Mouse (Mus musculus): Measurements from ENCODE around the gene G530012D18Rik.
"Not testable (repeated sequence)": the region's sequence is repeated elsewhere in the genome, so short reads cannot be mapped to it uniquely, and the experiment has no call there.

Gene G530012D18Rik

GRCm38 (mm10) chr1:85575376-85575775 is at the start of gene G530012D18Rik:
TSS of gene G530012D18Rik (plus strand) at chr1:85575676.
- DNase-seq (ENCODE audit: low spot score in 2 of 2), result not testable (repeated sequence)

GRCm38 (mm10) chr1:85526401-85526800 is 49.1 kb upstream of the G530012D18Rik start:
- not testable (repeated sequence) for DNase-seq (ENCODE audit: low spot score in 2 of 2)

GRCm38 (mm10) chr1:85528451-85529110 is 46.9 kb upstream of the G530012D18Rik start:
- not testable (repeated sequence) for DNase-seq (ENCODE audit: low spot score in 2 of 2)

- not testable (repeated sequence) for DNase-seq (ENCODE audit: low spot score in 2 of 2)
Measured at GRCm38 (mm10) chr1:85543818-85544217, 31.7 kb upstream of the G530012D18Rik start.

- DNase-seq (ENCODE audit: low spot score in 2 of 2), result not testable (repeated sequence)
Measured at GRCm38 (mm10) chr1:85546442-85546841, 29.0 kb upstream of the G530012D18Rik start.

DNA sequence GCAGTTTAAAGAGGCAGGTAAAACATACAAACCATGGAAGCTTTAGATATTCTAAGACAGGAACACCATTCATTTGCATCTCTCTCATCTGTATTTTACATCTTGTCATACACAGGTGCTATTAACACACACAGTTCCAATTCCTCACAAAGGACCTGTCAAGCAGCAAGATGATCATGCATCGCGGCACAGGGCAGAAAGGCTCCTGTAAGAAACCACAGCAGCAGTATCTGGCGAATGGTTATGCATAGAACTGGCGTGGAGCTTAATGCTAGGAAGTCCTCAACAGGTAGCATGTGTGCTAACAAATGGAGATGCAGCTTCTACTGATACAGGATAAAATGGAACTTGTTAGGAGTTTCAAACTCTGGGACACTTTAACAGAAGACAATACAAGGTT is 20.2 kb upstream of the G530012D18Rik start:
- peak; percentile 17 to 29 for DNase-seq (ENCODE audit: low spot score in 2 of 2)

DNA sequence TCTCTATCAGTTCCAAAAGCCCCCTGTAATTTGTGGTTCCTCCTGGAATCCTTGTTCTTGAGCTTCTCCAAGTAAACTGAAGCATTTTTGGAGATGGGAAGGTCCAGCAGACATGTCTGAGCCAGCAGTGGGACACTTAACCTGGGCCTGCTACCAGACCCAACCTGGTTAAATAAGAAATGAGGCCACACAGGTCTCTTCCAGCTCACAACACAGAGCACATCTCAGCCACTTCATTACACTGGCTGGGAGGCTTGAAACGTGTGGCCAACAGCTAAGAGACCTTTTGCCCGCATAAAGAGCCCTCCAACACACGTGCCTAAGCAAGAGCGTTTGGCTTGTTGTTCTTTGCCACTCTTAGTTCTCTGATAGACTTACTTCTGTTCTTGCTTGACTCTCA is 1.9 kb upstream of the G530012D18Rik start:
- DNase-seq (ENCODE audit: low spot score in 2 of 2), result not testable (repeated sequence)

DNA sequence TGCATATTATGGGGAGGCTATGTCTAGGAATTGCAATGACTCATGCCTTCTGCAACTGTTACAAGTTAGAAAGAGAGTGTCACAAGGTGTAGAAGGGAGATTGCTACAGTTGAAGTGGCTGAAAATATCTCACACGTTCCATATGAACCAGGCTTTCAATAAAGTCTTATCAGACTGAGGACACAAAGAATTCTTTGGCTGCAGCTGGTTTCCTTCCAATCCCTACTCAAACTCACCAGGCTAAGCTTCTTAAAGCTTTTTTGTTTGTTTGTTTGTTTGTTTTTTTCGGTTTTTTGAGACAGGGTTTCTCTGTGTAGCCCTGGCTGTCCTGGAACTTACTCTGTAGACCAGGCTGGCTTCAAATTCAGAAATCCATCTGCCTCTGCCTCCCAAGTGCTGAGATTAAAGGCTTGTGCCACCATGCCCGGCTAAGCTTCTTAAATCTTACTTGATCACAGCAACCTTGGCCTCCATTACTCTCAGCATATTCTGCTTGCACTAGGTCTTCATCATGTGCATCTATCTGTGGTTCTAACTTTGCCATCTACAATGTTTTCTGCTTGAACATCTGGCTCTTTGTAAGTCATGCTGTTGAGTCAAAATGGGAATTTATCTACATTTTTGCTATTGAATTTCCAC is 3.0 kb downstream of the G530012D18Rik start:
- not testable (repeated sequence) for DNase-seq (ENCODE audit: low spot score in 2 of 2)

- not testable (repeated sequence) for DNase-seq (ENCODE audit: low spot score in 2 of 2)
Measured at GRCm38 (mm10) chr1:85579199-85580147, 4.0 kb downstream of the G530012D18Rik start.

DNA sequence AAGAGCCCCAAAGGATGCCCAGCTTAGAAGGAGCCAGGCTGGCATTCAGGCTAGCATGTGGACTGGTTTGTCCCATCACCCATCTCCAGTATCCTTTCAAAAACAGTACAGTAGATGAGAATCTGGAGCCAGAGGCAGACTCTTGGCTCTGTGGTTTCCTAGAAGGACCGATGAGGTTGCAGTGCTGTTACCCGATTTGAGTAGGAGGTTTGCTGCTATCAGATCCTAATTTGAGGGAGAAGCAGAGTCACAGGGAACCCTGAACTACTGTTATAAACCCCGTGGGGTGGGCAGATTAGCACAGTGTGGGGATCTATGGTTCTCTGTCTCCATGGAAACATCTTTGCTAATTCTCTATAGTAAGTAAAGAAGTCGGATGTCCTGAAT is 4.7 kb downstream of the G530012D18Rik start:
- DNase-seq (ENCODE audit: low spot score in 2 of 2), result not testable (repeated sequence)

GRCm38 (mm10) chr1:85580578-85580977 is 5.1 kb downstream of the G530012D18Rik start:
- not testable (repeated sequence) for DNase-seq (ENCODE audit: low spot score in 2 of 2)

DNA sequence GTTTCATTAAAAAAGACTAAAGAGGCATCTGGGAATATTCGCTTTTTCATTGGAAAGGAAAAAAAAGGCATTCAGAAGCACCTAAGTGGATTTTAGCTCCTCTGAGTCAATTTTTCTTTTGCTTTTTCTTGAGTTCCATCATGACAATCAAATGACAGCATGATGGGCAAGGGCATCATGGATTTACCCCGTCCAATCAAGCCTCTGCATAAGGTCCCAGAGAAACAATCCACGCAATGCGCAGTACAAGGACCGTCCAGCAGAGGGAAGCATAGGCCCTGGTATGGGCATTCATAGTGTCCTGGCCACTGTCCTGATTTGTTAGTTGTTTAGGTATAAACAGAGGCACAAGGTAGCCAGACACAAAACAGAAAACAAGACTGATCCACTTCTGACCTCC is 6.0 kb downstream of the G530012D18Rik start:
- not testable (repeated sequence) for DNase-seq (ENCODE audit: low spot score in 2 of 2)

- not testable (repeated sequence) for DNase-seq (ENCODE audit: low spot score in 2 of 2)
Measured at GRCm38 (mm10) chr1:85588697-85589096, 13.2 kb downstream of the G530012D18Rik start.

GRCm38 (mm10) chr1:85592526-85592925 is 17.1 kb downstream of the G530012D18Rik start:
- not testable (repeated sequence) for DNase-seq (ENCODE audit: low spot score in 2 of 2)

- not testable (repeated sequence) for DNase-seq (ENCODE audit: low spot score in 2 of 2)
Measured at GRCm38 (mm10) chr1:85598271-85599012, 23.0 kb downstream of the G530012D18Rik start, which contains the start of gene Sp110. TSS of gene Sp110 (minus strand) at chr1:85598817.

DNA sequence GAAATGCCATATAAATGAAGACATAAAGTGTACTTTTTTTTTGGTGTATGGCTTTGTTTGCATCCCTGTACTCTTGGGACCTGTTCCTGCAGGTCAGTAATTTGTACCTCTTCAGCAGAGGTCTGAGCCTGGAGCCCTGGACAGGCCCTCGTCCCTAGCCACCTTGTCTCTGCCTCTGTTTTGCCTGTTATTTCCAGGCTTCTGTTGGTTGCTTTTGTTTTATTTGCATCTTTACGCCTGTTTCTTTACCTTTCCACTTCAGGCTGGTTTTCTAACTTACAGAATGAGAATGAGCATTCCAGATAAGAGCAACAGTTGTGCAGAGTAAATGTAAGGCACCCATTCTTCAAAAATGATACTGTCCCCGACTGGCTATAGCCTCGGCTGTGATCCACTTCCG is 24.6 kb downstream of the G530012D18Rik start, which contains the start of gene Sp140:
Gene Sp140, plus strand, starts transcription at position 301 of the 400 bp plus-strand sequence.
- DNase-seq (ENCODE audit: low spot score in 2 of 2), result not testable (repeated sequence)

GRCm38 (mm10) chr1:85600794-85601193 is 25.3 kb downstream of the G530012D18Rik start:
- DNase-seq (ENCODE audit: low spot score in 2 of 2), result peak in 1 of 2 experiments; percentile 34

GRCm38 (mm10) chr1:85604341-85604740 is 28.9 kb downstream of the G530012D18Rik start:
- not testable (repeated sequence) for DNase-seq (ENCODE audit: low spot score in 2 of 2)

DNA sequence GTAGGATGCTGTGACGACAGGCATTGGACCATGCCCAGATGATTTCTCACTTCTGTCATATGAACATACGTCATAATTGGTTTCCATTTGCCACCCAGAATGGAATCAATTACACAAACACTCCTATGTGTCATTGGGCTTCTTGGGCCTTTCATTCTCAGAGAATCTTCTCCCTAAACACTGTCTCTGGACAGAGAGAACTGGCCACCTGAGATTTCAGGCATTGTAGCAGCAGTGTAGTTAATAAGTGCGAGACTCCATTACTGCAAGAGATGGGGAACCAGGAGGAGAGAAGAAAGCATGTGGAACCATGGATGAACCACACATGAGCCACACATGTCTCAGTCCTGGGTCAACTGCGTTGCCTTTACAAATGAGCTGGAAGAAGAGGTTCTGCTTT is 32.9 kb downstream of the G530012D18Rik start:
- not testable (repeated sequence) for DNase-seq (ENCODE audit: low spot score in 2 of 2)

DNA sequence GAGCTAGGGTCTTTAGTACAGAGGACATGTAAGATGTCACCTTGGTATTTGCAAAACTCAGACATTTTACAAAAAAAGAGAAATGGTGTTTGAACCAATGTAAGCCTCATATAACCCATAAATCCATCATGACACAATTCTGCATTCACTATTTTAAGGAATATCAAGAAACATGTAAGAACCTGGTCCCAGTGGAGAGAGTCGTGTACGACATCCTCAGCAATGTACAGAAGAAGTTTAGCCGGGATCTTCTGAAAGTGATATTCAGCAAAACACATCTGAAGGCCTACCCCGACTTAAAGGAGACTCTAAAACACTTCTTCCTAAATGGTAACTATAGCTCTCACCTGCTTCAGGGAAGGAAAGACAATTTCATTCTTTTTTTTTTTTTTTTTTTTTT is 35.1 kb downstream of the G530012D18Rik start:
- not testable (repeated sequence) for DNase-seq (ENCODE audit: low spot score in 2 of 2)

DNA sequence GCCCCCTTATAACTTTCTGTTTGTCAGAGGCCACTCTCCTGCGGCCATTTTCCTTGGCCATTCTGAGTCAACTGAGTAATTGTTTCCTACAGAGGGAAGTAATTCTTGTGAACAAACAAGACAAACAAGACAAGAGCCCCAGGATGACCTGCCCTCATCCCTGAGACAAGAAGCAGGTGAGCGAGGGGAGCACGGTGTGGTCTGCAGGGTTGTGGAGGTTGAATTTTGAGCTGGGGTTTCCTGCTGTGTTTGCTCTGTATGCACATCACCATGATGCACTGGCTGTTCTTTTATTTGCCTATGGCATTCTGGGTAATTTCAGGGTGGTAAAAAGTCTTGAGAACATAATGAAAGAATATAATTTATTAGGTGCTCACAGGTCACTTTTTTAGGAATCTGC is 39.6 kb downstream of the G530012D18Rik start:
- not testable (repeated sequence) for DNase-seq (ENCODE audit: low spot score in 2 of 2)

All from urinary bladder, postnatal 36 days (tissue).